Mouse (Mus musculus) CD4-positive, CD25-positive, alpha-beta regulatory T cell, adult 2 months (primary cell): ENCODE measurements around the gene Arhgap10.
A peak's percentile ranks its signal among the peaks of the same experiment; 100 is the strongest.

Experiments used
- DNase-seq: peaks from one replicate; pipeline ENCODE4 v3.0.0-alpha.2; 2012; ENCODE audit warnings: low read depth, low spot score

Gene Arhgap10

DNA sequence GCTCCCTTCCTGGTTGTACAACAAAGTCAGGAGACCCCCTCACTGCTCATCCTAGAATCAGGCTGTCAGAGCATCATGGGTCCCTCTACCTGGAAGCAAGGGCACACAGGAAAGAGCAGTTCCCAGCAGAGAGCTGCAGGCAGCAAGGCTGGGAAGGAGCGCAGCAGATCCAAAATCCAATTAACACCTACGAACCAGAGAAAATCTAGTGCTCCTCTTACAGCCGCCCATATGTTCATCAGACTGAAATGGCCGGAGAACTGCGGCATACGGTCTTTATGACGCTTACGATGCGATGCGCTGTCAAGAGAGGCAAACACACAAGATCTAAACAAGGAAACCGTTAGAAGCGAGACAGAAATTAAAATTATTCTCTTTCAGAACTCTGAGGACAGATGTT is 229.3 kb downstream of the Arhgap10 start:
- no peak for DNase-seq

DNA sequence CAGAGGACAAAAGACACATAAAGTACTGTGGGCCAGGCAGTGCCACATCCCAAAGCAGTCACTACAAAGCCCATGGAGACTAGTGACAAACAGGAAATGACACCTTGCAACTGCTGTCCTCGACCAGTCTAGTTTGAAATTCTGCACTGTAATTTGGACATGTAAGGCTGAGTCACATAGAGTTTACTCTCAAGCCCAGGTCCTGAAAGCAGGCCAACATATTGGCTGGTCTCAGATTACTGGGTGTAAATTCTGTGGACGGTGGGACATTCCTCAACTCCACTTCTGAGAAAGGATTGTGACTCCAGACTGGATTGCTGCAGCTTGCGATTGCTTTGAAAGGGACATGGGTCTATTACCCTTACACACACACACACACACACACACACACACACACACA is 229.7 kb downstream of the Arhgap10 start:
- DNase-seq: no peak

- no peak for DNase-seq
These were observed 233.3 kb downstream of the Arhgap10 start for GRCm38 (mm10) chr8:77284473-77284872.

DNA sequence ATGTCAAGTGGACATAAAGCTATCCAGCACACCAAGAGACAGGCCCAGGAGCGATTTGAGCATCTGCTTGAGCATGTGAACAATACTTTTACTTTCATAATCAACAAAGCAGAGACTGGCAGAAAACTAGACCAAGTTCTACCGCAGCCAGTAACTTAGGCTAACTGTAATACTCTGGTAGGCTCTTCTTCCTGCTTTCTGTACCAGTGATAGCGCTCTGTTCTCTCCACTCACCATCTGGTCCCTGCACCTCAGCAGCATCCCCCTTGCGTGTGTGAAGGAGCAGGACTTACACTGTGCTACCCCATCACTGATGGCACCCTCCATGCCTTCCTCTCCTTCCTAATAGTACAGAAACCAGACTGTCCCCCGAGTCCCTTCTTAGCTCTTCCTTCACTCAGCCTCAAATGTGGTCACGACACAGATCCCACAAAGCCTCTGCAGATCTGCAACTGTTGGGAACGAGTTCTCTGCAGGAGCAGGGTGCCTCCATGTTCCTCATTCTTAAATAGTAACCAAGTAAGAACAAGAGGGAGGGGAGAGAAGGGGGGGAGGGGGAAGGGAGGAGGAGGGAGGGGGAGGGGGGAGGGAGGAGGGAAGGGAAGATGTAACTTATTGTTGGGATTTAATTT is 235.0 kb downstream of the Arhgap10 start:
- DNase-seq: peak; percentile 17

DNA sequence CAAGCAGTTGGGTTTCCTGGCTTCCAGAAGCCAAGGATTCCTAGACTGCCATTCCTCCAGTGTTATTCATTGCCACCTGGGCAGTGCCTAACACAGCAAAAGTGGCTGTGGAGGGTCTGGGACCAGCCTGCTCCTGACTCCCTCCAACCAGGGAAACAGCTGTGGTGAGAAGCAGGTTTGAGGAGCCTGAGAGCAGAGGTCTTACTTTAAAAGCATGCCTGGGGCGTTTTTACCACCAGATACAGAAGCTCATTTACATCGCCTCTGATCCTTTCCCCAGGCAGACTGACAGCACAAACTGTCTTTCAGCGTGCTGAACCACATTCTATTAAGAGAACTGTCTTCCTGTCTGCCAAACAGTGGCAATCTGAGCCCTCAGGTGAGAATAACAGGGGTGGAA is 237.8 kb downstream of the Arhgap10 start:
- DNase-seq: no peak

- DNase-seq: no peak
These were observed 239.5 kb downstream of the Arhgap10 start for GRCm38 (mm10) chr8:77278246-77278645.

DNA sequence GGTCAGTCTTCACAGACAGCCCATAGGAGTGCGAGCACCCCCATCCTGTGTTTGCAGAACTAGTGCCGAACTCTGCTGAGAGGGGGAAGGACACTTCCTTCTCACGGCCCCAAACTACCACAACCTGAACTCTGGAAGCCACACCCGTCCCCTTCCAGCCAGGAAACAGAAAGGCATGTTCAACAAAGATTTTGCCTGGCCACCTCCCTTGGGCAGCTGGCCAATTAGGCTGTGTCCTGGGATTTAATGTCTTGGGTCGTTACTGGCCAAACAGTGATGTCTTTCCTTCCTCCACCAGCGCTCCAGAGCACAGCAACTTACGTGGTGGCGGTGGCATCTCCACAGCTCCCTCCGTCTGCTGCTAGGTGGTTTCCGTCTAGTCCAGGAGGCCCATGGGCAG is 240.9 kb downstream of the Arhgap10 start:
- DNase-seq: no peak

GRCm38 (mm10) chr8:77275571-77275970 is 242.2 kb downstream of the Arhgap10 start:
- no peak for DNase-seq

GRCm38 (mm10) chr8:77272136-77272535 is 245.6 kb downstream of the Arhgap10 start:
- no peak for DNase-seq

DNA sequence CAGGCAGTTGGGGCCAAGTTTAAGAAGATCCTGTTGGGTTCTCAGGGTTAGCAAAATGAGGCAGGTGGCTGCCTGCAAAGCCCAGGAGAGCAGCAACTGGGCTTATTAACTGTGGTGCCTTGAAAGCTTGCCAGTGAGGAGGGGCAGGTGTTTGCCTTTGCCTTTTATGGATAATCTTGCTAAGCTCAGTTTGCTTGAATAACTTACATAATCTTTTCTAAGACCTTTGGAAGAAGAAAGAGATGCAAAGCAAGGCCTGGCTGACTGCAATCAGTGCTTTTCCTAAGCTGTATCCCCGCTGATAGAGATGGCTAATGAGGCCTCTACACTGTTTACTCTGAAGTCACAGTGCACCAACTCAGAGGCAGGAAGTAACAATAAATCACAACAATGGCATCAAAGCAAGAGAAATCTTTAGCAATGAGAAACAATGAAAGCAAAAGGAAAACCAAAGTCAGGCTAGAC is 249.8 kb downstream of the Arhgap10 start:
- DNase-seq: no peak

DNA sequence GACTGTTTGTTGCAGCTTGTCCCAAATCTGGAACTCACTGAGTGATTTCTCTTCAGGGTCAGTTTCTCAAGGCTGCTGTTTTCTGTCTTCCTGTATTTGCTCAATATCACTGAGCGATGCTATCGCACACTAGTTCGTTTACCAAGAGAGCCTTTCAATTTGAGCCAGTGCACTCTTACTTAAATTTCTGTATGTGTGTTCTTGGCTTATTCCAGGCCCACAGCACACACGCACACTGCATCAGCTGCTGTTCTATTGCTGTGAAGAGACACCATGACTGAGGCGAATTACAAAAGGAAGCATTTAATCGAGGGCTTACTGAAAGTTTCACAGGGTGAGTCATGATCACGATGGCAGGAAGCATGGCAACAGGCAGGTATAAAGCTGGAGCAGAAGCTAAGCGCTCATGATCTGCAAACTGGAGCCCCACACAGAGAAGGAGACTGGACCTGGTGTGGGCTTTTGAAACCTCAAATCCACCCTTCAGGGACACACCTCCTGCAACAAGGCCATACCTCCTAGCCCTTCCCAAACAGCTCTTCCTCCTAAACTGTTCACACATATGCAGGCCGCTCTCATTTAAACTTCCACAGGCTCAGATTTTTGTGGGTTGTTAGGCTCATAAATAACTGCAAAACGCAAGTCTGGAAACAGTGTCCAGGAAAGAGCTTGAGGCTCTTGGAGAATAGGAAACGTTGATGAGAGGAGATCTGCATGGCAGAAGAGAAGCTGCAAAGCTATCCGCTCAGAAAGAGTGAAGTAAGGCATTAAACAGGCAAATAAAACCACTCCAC is 255.3 kb downstream of the Arhgap10 start:
- DNase-seq: no peak

DNA sequence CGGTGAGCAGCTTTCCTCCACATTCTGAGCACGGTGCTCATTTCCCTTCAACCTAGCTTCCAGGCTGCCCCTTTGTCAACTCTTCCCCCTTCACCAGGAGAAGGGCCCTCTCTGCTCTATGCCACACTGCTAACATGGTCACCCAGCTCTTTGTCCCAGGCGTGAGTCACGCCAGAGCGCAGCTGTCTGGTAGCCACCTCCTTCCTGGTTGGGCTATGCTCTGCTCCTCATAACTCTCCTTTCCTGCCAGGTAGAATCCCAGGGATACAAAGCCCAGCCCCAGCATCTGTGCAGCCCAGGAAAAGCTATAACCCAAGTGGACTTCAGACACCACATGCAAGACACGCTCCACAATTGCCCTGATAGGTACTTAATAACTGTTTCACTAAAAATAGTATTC is 256.5 kb downstream of the Arhgap10 start:
- no peak for DNase-seq

DNA sequence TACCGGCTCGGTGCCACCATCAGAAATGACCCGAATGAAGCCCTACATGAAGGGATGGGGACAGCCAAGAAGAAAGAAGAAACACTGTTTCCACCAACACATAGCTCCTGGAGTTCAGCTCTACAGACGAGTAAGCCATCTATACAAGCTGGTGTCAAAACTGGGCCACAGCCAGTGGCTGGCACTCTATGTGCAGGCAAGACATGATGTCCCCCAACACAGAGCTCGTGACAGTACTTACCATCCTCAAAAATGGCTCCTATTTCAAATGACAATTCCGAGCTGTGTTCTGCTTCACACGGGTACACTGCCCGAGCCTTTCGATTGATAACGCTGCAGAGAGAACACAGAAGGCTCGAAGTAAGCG is 260.7 kb downstream of the Arhgap10 start:
- DNase-seq: no peak

DNA sequence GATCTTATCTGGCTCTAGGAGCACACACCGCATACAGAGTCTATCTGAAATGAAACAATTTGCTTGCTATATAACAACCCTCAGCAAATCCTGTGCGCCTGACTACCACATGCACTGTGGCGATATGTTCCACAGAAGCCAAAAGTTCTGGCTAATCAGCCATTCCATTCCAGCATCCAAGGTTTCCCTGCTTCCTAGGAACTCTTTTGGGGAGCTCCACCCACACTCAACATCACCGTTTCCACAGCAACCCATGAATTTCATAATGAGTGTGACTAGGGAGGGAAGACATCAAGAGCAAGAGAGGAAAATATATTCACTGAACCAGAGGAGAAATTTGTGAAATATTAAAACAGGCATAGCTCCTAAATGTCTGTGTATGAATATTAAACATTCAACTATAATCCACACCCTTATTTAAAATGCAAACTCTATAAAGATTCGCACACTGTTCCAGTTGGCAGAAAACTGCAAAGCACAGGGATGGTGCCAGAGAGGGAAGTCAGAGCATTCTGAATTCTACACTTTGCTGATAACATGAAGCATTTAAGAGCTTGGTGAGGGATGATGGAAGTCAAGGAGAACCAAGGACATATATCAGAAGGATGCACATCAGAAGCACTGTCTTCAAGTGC is 261.2 kb downstream of the Arhgap10 start:
- DNase-seq: no peak

DNA sequence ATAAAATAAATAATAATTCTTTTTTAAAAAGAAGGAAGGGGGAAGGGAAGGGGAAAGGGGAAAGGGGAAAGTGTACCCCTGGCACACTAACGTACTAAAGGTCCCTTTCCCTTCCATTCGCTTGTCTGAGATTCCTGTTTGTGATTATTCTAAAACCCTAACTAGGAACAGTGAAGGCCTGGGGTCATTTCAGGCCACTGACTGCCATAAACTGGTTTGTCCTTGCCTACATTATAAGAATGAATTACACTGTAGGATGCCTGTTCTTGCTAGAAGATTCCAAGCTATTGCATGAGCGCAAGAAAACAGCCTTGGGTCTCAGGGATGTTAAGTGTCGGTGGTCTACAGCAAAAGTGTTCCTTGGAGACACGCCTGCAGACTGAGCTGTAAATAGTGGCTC is 263.3 kb downstream of the Arhgap10 start:
- no peak for DNase-seq

GRCm38 (mm10) chr8:77251134-77251533 is 266.6 kb downstream of the Arhgap10 start:
- no peak for DNase-seq

GRCm38 (mm10) chr8:77250094-77250493 is 267.7 kb downstream of the Arhgap10 start:
- DNase-seq: no peak

DNA sequence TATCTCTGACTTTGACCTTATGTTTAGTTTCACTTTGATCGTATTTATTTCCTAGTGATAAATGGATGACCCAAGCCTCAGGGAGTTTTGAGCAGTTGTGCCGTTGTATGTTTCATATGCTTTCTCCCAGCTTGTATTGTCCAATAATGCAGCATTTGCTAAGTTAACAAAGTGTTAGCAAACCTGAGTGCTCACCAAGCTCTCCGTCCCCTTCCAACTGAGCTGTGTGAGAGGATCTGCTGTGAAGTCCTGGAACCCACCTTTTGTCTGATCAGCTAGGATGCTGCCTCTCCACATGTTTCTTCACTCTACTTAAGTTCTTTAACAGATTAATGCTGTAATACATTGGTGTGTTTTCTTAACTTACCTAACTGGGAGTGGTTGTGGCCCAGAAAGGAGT is 276.4 kb downstream of the Arhgap10 start:
- no peak for DNase-seq

DNA sequence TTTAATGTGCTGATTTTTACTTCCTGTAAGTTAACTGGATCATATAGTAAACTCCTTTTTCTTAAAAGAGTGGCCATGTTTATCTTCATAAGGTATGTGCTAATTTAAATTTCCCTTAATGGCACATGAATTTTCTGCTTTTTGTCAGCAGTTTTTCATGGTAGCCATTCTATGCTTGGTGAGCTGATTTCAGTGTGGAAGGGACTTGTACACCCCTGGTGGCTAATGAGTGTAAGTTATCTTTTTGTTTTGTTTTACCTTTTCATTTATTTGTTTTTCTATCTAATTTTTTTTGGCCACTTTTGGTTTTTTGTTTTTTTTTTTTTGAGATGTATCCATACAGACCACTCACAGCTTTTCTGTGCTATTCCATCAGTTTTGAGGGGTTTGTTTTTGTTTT is 278.3 kb downstream of the Arhgap10 start:
- DNase-seq: peak; percentile 18

- no peak for DNase-seq
These were observed 281.1 kb downstream of the Arhgap10 start for GRCm38 (mm10) chr8:77236701-77237100.

DNA sequence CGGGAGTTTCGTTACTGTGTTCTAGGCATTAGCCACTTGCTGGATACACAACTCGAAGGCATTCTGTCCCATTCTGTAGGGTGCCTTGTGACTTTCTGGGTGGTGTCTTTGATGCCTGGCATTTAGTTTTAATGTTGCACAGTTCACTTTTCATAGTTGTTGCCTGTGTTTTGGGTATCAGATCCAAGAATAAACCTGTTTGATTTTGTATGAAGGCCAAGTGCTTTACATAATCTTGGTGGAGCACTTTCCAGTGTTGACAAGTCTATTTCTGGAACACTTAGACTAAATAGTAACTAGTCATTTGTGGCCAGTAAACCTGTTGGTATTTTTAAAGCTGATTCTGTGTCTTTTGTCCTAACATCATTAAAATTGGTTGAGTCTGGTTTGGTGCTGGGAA is 285.3 kb downstream of the Arhgap10 start:
- no peak for DNase-seq

GRCm38 (mm10) chr8:77231834-77232233 is 285.9 kb downstream of the Arhgap10 start:
- no peak for DNase-seq

DNA sequence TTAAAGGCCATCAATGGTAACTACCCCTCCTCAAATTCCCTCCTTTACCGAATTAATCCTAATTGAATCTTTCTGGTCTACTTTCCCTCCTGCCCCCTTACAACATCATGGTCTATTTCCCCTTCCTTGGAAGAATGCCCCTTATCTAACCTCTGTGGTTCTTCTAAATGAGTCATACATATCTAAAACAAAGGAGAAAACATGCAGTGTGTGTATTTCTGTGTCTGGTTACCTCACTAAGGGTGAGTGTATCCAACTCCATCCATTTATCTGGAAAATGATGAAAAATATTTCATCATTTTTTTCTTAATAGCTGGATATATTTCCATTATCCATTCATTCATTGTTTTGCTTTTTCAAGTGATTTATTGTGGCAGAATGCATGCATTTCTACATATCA is 286.5 kb downstream of the Arhgap10 start:
- no peak for DNase-seq
